Mouse (Mus musculus) limb, embryonic 12.5 days (tissue): Measurements from ENCODE around the gene Crp. TPM values are rescaled to one million over a fixed set of nuclear protein-coding genes. Genes with fewer than 3 reads are reported as not detected.

Source experiments
- ATAC-seq: fragments of 200-750 bp; cut with Nextera tagmentation; 2 replicates; pipeline ENCODE4 v1.8.0; 2017; ENCODE audit warnings: low read depth, moderate TSS enrichment; ENCODE audit not compliant: insufficient number of reproducible peaks, insufficient read depth, low FRiP score, low TSS enrichment
- H3K27ac ChIP-seq: fragments of 300-500 bp; sonication (generic); 2 replicates; pipeline ENCODE4 v1.5.1; 2016; ENCODE audit warnings: mild to moderate bottlenecking, moderate library complexity
- H3K27me3 ChIP-seq: fragments of 300-500 bp; sonication (generic); 2 replicates; pipeline ENCODE4 v1.6.1; 2016; ENCODE audit warnings: mild to moderate bottlenecking, moderate library complexity
- H3K36me3 ChIP-seq: fragments of 300-500 bp; sonication (generic); 2 replicates; pipeline ENCODE4 v1.6.1; 2016; ENCODE audit warnings: mild to moderate bottlenecking, moderate library complexity
- H3K4me1 ChIP-seq: fragments of 300-500 bp; sonication (generic); replicated peaks from 2 replicates; pipeline ENCODE4 v1.6.1; 2016
- H3K4me2 ChIP-seq: fragments of 300-500 bp; sonication (generic); 2 replicates; pipeline ENCODE4 v1.6.1; 2016; ENCODE audit warnings: mild to moderate bottlenecking, moderate library complexity
- H3K4me3 ChIP-seq: fragments of 300-500 bp; sonication (generic); replicated peaks from 2 replicates; pipeline ENCODE4 v1.5.1; 2016; ENCODE audit warnings: mild to moderate bottlenecking
- H3K9ac ChIP-seq: fragments of 300-500 bp; sonication (generic); replicated peaks from 2 replicates; pipeline ENCODE4 v1.6.1; 2016; ENCODE audit warnings: mild to moderate bottlenecking, moderate library complexity
- H3K9me3 ChIP-seq: fragments of 300-500 bp; sonication (generic); 2 replicates; pipeline ENCODE4 v1.6.1; 2016; ENCODE audit warnings: mild to moderate bottlenecking, moderate library complexity
- WGBS: fragments of 180-500 bp; shearing (Covaris S2); methylation state at CpG from one replicate; pipeline ENCODE4 v1.1.7; 2016; 5-methylcytosine and 5-hydroxymethylcytosine counted together
- polyA plus RNA-seq: library from polyadenylated mRNA; unstranded; fragments of >200 nt; fragmentation: Nextera tagmentation; extraction: Ambion mirVana; gene quantifications from 2 replicates; pipeline ENCODE4 v1.2.1, GENCODE M21; 2016

Gene Crp
- not detected in 2 replicates for polyA plus RNA-seq

DNA sequence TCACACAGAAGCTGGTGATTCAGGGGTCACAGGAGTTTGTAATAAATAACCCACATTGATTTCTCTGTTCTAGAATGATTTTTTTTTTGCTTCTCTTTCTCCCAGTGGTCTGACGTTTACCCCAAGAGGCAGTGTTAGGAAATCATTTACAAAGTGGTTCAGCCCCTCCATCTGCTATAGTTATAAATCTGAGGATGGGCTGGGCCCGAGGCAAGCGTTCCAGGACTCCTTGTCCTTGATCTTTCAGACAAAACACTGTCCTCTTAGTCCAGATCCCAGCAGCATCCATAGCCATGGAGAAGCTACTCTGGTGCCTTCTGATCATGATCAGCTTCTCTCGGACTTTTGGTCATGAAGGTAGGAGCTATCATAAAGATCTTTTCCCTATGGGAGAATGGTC is at the start of gene Crp:
Gene Crp, plus strand, starts transcription at position 212 of the 400 bp plus-strand sequence.
- H3K27me3 ChIP-seq, result no peaks in the 10 kb centered on the region
- no peak for ATAC-seq
- no peaks in the 10 kb centered on the region for H3K9me3 ChIP-seq
- H3K9ac ChIP-seq, result no peak within 1 kb of the TSS
- H3K36me3 ChIP-seq, result no peaks in the 10 kb centered on the region
- H3K4me2 ChIP-seq, result no peak within 1 kb of the TSS
- H3K4me3 ChIP-seq, result no peak within 1 kb of the TSS
- no peak within 1 kb of the TSS for H3K27ac ChIP-seq
- H3K4me1 ChIP-seq, result no peaks in the 10 kb centered on the region
- 78% methylated on average over 4 of the region's 4 CpGs for WGBS

DNA sequence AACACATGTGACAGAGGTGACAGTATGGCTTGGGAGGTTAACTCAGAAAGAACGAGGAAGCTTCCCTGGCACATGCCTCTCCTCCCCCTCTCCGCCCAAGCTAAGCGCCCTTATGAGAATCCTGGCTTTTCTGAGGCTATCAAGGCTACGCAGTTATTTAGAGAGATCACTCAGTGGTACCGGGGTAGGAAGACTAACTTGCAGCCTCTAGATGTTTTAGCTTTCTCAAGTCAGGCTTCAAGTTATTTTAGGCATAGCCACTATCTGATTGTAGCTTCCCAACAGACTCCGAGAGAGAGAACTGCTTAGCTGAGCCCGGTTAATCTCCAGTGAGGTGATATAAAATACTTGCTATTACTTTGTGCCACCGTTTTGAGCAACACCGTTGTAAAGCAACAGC is 48.5 kb upstream of the Crp start:
- no peaks in the 10 kb centered on the region for H3K4me1 ChIP-seq
- no peaks in the 10 kb centered on the region for H3K27me3 ChIP-seq
- no peaks in the 10 kb centered on the region for H3K36me3 ChIP-seq
- no peak for ATAC-seq
- no peak overlapping the region for H3K4me2 ChIP-seq
- no peak overlapping the region for H3K4me3 ChIP-seq
- no peak overlapping the region for H3K9ac ChIP-seq
- WGBS, result 76% methylated on average over 9 of the region's 9 CpGs
- no peaks in the 10 kb centered on the region for H3K9me3 ChIP-seq
- H3K27ac ChIP-seq, result no peak overlapping the region

DNA sequence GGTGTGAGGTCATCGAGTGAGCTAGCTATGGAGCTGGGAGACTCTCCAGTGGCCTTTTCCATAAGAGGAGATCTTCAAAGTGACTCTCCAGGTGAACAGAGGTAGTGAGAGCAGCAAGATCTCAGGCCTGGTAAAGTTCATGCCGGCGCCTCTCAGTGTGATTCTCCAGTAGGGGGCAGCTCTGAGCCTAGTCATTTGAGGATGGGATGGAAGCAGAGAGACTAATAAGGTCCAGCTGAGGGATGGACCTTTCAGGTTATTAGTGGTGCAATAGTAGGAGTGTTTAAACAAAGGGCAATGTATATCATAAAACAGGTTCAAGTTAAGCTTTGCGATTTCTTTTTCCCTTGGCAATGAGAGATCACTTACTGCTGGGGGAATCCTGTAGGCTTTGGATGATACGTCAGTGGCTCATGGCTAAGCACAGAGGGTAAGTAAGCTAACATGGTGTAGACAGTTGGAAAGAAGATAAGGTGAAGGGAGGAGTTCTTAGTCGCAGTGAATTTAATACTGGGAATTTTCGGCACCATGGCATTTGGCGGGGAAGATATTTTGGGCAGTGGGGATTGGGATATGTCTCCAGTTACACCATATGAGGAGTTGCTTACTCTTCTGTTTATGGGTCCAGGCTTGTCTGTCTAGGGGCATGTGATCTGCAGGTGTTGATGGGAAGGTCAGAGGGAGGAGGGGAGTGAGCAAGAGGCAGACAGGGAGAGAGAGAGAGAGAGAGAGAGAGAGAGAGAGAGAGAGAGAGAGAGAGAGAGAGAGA is 47.2 kb upstream of the Crp start:
- Histone ChIP-seq H3K4me2 (no peak overlapping the region), H3K9me3 (no peaks in the 10 kb centered on the region), H3K4me3 (no peak overlapping the region), H3K27ac (no peak overlapping the region), H3K4me1 (no peaks in the 10 kb centered on the region), H3K36me3 (no peaks in the 10 kb centered on the region), H3K27me3 (no peaks in the 10 kb centered on the region; the same call in 1 of the 2 replicates), H3K9ac (no peak overlapping the region)
- WGBS, result 54% methylated on average over 8 of the region's 8 CpGs
- ATAC-seq, result no peak

DNA sequence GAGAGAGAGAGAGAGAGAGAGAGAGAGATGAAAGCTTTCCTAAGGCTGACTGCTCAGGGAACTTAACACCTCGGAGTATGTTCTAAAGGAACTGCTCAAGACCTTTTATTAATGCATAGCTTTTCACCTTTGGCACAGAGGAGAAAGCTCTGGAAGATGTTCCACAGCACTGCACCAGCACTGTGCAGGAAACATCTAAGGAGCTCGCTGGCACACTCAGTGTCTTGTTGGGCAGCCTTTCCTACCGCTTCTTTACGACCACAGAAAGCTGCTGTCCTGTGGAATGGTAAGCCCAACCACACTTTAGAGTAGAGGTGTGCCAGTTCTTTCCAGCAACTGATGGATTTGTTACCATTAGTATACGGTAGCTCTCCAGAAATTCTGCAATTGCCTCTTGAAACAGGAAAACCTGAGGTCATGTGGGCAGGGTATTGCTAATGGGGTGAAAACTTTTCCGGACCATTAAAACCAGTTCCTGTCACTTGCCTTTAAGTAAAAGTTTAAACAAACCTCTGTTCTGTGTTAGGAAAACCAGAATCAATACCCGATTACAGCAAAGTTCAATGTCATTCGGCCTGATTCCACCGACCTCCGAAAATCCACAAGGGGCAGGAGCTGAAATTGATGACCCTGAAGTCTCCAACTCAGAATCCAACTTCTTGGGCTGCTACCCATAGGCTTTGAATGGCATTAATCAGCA is 46.4 kb upstream of the Crp start:
- Histone ChIP-seq H3K36me3 (no peaks in the 10 kb centered on the region), H3K4me1 (no peaks in the 10 kb centered on the region)
- 66% methylated on average over 10 of the region's 10 CpGs for WGBS

DNA sequence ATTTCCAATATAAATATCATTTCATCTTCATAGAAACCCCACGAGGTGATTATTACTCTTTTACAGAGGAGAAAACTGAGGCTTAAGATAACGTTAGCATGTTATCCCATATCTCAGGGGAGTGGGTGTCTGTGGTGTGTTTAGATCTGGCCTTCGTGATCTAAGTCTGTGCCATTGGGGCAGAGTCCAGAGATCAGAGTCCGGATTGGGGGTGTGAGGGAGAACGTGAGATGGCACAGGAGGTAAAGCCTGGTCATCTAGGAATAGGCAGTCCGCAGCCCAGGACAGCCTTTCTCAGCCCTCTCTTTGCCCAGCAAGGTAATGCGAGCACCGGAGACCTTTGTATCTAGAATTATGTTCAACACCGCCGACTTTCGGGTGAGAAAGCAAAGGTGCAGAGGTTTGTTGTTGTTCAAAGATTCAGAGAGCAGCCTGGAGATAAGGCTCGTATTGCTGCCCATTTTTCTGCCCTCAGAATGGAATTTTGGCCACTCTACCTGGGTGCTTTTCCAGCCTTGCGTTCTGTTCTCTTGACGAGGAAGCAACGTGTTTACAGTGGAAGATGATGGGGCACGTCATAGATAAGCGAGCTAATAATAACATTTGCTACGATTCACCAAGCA is 45.7 kb upstream of the Crp start:
- ATAC-seq, result no peak
- H3K4me2 ChIP-seq, result no peak overlapping the region
- no peaks in the 10 kb centered on the region for H3K36me3 ChIP-seq
- no peaks in the 10 kb centered on the region for H3K4me1 ChIP-seq
- no peaks in the 10 kb centered on the region for H3K9me3 ChIP-seq
- H3K4me3 ChIP-seq, result no peak overlapping the region
- H3K27ac ChIP-seq, result no peak overlapping the region
- H3K9ac ChIP-seq, result no peak overlapping the region
- H3K27me3 ChIP-seq, result no peaks in the 10 kb centered on the region; the same call in 1 of the 2 replicates
- 86% methylated on average over 18 of the region's 18 CpGs for whole genome bisulfite sequencing

More for the DNA sequence above, 46.4 kb upstream of the Crp start:
- Histone ChIP-seq H3K9me3 (no peaks in the 10 kb centered on the region), H3K27me3 (no peaks in the 10 kb centered on the region; the same call in 1 of the 2 replicates), H3K4me3 (no peak overlapping the region), H3K9ac (no peak overlapping the region), H3K27ac (no peak overlapping the region), H3K4me2 (no peak overlapping the region)
- no peak for ATAC-seq

DNA sequence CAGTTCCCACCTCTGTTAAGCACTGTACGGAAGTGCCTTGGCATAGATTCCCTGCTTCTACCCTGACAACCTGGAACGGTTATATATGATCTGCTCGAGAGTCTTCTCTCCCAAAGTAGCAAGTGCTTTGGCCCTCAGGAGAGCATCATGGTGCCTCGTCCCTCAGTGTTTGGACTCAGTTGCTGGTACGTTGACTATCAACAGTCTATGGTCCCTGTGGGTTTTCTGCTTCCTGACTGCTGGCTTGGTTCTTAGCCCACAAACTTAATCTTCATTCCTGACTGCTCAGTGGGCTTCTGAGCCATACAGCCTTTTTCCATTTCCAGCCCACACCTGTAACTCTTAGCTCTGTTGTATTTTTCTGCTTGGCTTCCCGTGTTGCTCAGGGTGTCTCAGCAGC is 44.0 kb upstream of the Crp start:
- no peaks in the 10 kb centered on the region for H3K36me3 ChIP-seq
- WGBS, result 84% methylated on average over 6 of the region's 6 CpGs
- no peaks in the 10 kb centered on the region for H3K4me1 ChIP-seq
- no peak overlapping the region for H3K27ac ChIP-seq
- ATAC-seq, result no peak
- no peak overlapping the region for H3K9ac ChIP-seq
- no peaks in the 10 kb centered on the region for H3K9me3 ChIP-seq
- no peak overlapping the region for H3K4me2 ChIP-seq
- H3K27me3 ChIP-seq, result no peaks in the 10 kb centered on the region; the same call in 1 of the 2 replicates
- H3K4me3 ChIP-seq, result no peak overlapping the region

DNA sequence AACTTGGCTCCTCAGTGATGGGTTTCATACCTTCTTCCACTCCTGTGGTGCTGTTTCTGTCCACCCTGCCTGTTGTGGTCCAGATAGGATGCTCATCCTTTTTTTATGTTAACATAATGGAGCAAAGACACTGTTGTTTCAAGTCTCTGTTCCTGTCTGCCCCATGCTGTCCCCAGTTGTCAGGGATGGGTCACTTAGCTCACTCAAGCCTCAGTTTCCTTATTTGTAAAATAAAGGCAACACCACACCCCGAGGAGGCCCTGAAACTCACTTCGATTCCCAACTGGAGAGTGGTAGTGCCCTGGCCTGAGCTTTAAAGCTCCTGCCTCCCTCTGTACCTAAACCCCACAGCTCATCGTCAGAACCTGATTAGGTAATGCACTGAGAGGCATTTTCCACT is 40.6 kb upstream of the Crp start:
- Histone ChIP-seq H3K9ac (no peak overlapping the region), H3K27me3 (no peaks in the 10 kb centered on the region; the same call in 1 of the 2 replicates), H3K4me1 (no peaks in the 10 kb centered on the region), H3K4me3 (no peak overlapping the region), H3K36me3 (no peaks in the 10 kb centered on the region), H3K9me3 (no peaks in the 10 kb centered on the region), H3K27ac (no peak overlapping the region), H3K4me2 (no peak overlapping the region)
- no peak for ATAC-seq
- WGBS, result 64% methylated on average over 3 of the region's 3 CpGs

DNA sequence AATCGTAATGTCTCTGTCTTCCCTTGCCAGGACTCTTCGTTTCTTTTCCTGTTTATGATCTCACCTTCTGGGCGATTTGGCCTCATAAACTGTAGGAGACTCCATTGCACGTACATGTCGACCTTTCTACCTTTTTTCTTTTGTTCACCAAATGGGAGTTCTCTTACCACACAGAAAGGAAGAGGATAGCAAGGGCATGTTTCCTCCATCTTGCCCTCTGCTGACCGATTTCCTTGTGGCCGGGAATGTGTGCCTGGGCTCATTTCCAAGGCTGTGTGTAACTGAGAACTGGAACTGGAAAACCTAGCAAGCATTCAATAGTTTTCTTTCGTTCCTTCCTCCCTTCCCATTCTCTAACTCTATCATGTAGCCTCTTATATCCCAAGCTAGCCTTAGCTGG is 38.2 kb upstream of the Crp start:
- Histone ChIP-seq H3K4me2 (no peak overlapping the region), H3K27ac (no peak overlapping the region), H3K36me3 (no peaks in the 10 kb centered on the region), H3K9me3 (no peaks in the 10 kb centered on the region), H3K4me3 (no peak overlapping the region), H3K9ac (no peak overlapping the region), H3K4me1 (no peaks in the 10 kb centered on the region), H3K27me3 (no peaks in the 10 kb centered on the region; the same call in 1 of the 2 replicates)
- ATAC-seq, result no peak
- 79% methylated on average over 8 of the region's 8 CpGs for WGBS

DNA sequence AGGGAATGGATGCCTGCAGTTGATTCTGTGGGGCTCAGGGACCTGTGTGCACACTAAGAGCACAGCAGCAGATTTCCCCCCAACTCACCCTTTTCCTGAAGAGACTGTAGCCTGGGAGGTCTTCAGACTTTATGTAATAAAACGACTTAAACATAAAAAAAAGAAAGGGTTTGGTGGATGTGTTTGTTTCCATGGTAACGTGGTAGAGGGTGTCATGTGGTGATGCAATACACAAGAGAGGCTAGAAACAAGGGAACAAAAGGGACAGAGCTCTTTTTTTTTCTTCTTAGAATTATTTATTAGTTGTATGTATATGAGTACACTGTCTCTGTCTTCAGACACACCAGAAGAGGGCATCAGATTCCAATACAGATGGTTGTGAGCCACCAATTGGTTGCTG is 32.4 kb upstream of the Crp start:
- H3K9ac ChIP-seq, result no peak overlapping the region
- no peaks in the 10 kb centered on the region for H3K9me3 ChIP-seq
- H3K27me3 ChIP-seq, result no peaks in the 10 kb centered on the region
- H3K4me1 ChIP-seq, result no peaks in the 10 kb centered on the region
- H3K4me2 ChIP-seq, result no peak overlapping the region
- WGBS, result 68% methylated on average over 2 of the region's 2 CpGs
- H3K27ac ChIP-seq, result no peak overlapping the region
- no peaks in the 10 kb centered on the region for H3K36me3 ChIP-seq
- ATAC-seq, result 0 out of 2 replicates have a peak, but pooled peaks have one; percentile 37
- H3K4me3 ChIP-seq, result no peak overlapping the region

DNA sequence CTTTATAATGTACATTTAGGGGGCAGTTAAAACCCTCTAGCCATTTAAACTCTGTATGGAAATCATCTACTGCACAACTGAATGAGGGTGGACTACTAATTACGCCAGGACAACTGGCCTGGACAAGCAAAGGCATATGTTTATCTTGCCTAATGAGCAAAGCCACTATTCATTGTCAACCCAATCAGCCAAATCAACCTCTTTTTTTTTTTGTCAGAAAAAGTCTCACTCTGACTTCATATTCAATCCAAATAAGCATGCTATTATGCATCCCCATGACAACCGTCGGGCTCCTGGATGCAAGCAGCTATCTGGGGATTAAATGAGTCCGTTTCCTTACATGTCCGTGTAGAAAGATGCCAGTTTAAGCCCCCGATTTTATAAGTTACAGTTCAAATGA is 30.3 kb upstream of the Crp start:
- no peak overlapping the region for H3K4me2 ChIP-seq
- no peaks in the 10 kb centered on the region for H3K27me3 ChIP-seq
- H3K36me3 ChIP-seq, result no peaks in the 10 kb centered on the region
- WGBS, result 85% methylated on average over 6 of the region's 6 CpGs
- no peak overlapping the region for H3K27ac ChIP-seq
- no peaks in the 10 kb centered on the region for H3K9me3 ChIP-seq
- no peak overlapping the region for H3K4me3 ChIP-seq
- no peaks in the 10 kb centered on the region for H3K4me1 ChIP-seq
- ATAC-seq, result no peak
- H3K9ac ChIP-seq, result no peak overlapping the region

DNA sequence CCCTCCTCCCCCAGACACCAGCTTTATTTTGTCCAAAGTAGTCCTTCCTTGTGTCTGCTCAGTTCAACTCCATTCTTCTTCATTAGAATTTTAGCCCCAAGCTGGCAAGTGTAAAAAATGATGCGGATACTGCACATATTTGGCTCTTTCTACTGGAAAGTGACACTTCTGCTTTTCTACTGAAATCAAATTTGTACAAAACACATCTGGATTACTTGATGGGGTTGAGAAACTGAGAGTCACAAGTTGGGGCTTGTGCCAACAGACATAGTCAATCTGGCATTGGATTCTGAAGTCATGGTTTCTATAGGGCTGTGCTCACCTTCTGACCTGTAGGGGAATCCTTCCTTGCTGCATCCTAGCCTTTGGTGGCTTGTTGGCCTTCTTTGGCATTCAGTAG is 27.1 kb upstream of the Crp start:
- WGBS, result 93% methylated on average over 1 of the region's 1 CpGs
- no peak for ATAC-seq
- Histone ChIP-seq H3K9ac (no peak overlapping the region), H3K4me3 (no peak overlapping the region), H3K27me3 (no peaks in the 10 kb centered on the region), H3K4me1 (no peaks in the 10 kb centered on the region), H3K9me3 (no peaks in the 10 kb centered on the region), H3K27ac (no peak overlapping the region), H3K4me2 (no peak overlapping the region), H3K36me3 (no peaks in the 10 kb centered on the region)
